Mouse (Mus musculus): Measurements from ENCODE around the gene Ntng1. TPM values are rescaled to one million over a fixed set of nuclear protein-coding genes. Genes with fewer than 3 reads are reported as not detected.

Gene Ntng1
- polyA plus RNA-seq, 1 experiment = 31.1 TPM

- TF ChIP-seq CTCF (IDR thresholded peaks at IDR 0.05; ENCODE audit: borderline replicate concordance, extremely low read depth, insufficient read depth, insufficient read length) = no peak
- no peak for TF ChIP-seq POLR2A (IDR thresholded peaks at IDR 0.05; ENCODE audit: borderline replicate concordance, extremely low read depth, insufficient read depth, insufficient read length, poor library complexity, severe bottlenecking)
- DNase-seq (ENCODE audit: low read depth) = no peak
Measured at GRCm38 (mm10) chr3:109822803-109823474, 320.9 kb downstream of the Ntng1 start.

GRCm38 (mm10) chr3:109818821-109819685 is 324.8 kb downstream of the Ntng1 start:
- TF ChIP-seq CTCF (IDR thresholded peaks at IDR 0.05; ENCODE audit: borderline replicate concordance, extremely low read depth, insufficient read depth, insufficient read length) = no peak
- no peak for TF ChIP-seq POLR2A (IDR thresholded peaks at IDR 0.05; ENCODE audit: borderline replicate concordance, extremely low read depth, insufficient read depth, insufficient read length, poor library complexity, severe bottlenecking)
- no peak for DNase-seq (ENCODE audit: low read depth)

- no peak for DNase-seq (ENCODE audit: low read depth)
- TF ChIP-seq POLR2A (IDR thresholded peaks at IDR 0.05; ENCODE audit: borderline replicate concordance, extremely low read depth, insufficient read depth, insufficient read length, poor library complexity, severe bottlenecking) (no peak), CTCF (IDR thresholded peaks at IDR 0.05; ENCODE audit: borderline replicate concordance, extremely low read depth, insufficient read depth, insufficient read length) (no peak)
Measured at GRCm38 (mm10) chr3:109809065-109809464, 334.7 kb downstream of the Ntng1 start.

GRCm38 (mm10) chr3:109807211-109807934 is 336.4 kb downstream of the Ntng1 start:
- TF ChIP-seq POLR2A (IDR thresholded peaks at IDR 0.05; ENCODE audit: borderline replicate concordance, extremely low read depth, insufficient read depth, insufficient read length, poor library complexity, severe bottlenecking) = no peak
- TF ChIP-seq CTCF (IDR thresholded peaks at IDR 0.05; ENCODE audit: borderline replicate concordance, extremely low read depth, insufficient read depth, insufficient read length) = no peak
- DNase-seq (ENCODE audit: low read depth) = peak; percentile 52

GRCm38 (mm10) chr3:109804145-109804544 is 339.7 kb downstream of the Ntng1 start:
- no peak for DNase-seq (ENCODE audit: low read depth)
- no peak for TF ChIP-seq POLR2A (IDR thresholded peaks at IDR 0.05; ENCODE audit: borderline replicate concordance, extremely low read depth, insufficient read depth, insufficient read length, poor library complexity, severe bottlenecking)
- no peak for TF ChIP-seq CTCF (IDR thresholded peaks at IDR 0.05; ENCODE audit: borderline replicate concordance, extremely low read depth, insufficient read depth, insufficient read length)

GRCm38 (mm10) chr3:109803616-109804015 is 340.2 kb downstream of the Ntng1 start:
- TF ChIP-seq CTCF (IDR thresholded peaks at IDR 0.05; ENCODE audit: borderline replicate concordance, extremely low read depth, insufficient read depth, insufficient read length) (no peak), POLR2A (IDR thresholded peaks at IDR 0.05; ENCODE audit: borderline replicate concordance, extremely low read depth, insufficient read depth, insufficient read length, poor library complexity, severe bottlenecking) (no peak)
- no peak for DNase-seq (ENCODE audit: low read depth)

- TF ChIP-seq POLR2A (IDR thresholded peaks at IDR 0.05; ENCODE audit: borderline replicate concordance, extremely low read depth, insufficient read depth, insufficient read length, poor library complexity, severe bottlenecking) (no peak), CTCF (IDR thresholded peaks at IDR 0.05; ENCODE audit: borderline replicate concordance, extremely low read depth, insufficient read depth, insufficient read length) (no peak)
- peak; percentile 76 for DNase-seq (ENCODE audit: low read depth)
Measured at GRCm38 (mm10) chr3:109797354-109797753, 346.5 kb downstream of the Ntng1 start.

- TF ChIP-seq POLR2A (IDR thresholded peaks at IDR 0.05; ENCODE audit: borderline replicate concordance, extremely low read depth, insufficient read depth, insufficient read length, poor library complexity, severe bottlenecking) (no peak), CTCF (IDR thresholded peaks at IDR 0.05; ENCODE audit: borderline replicate concordance, extremely low read depth, insufficient read depth, insufficient read length) (no peak)
- DNase-seq (ENCODE audit: low read depth) = peak; percentile 51
Measured at GRCm38 (mm10) chr3:109783231-109783630, 360.6 kb downstream of the Ntng1 start.

- DNase-seq (ENCODE audit: low read depth) = peak; percentile 92
- TF ChIP-seq POLR2A (IDR thresholded peaks at IDR 0.05; ENCODE audit: borderline replicate concordance, extremely low read depth, insufficient read depth, insufficient read length, poor library complexity, severe bottlenecking) = no peak
- peak; percentile 72 for TF ChIP-seq CTCF (IDR thresholded peaks at IDR 0.05; ENCODE audit: borderline replicate concordance, extremely low read depth, insufficient read depth, insufficient read length)
Measured at GRCm38 (mm10) chr3:109782289-109782951, 361.4 kb downstream of the Ntng1 start.

- DNase-seq (ENCODE audit: low read depth) = no peak
- TF ChIP-seq CTCF (IDR thresholded peaks at IDR 0.05; ENCODE audit: borderline replicate concordance, extremely low read depth, insufficient read depth, insufficient read length) = no peak
- no peak for TF ChIP-seq POLR2A (IDR thresholded peaks at IDR 0.05; ENCODE audit: borderline replicate concordance, extremely low read depth, insufficient read depth, insufficient read length, poor library complexity, severe bottlenecking)
Measured at GRCm38 (mm10) chr3:109781917-109782288, 361.9 kb downstream of the Ntng1 start.
